23 mouse cellular contexts compared by ENCODE assay signal in the genomic region with DNA sequence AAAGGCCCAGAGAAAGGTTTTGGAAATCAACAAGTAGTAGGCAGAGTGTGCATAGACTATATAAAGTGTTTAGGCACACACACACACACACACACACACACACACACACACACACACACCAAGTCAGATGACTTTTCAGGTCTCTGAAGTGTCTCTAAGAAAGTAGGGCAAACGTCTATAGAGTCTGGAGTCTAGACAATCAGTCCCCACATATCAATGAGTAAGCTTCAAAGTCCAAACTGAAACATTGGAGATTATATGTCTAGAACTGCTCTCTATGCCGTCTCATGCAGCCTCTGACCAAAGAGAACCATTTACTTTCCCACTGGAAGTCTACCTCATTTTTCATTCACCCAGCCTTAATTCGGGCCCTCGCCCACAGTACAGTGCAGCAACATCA. TPM values are rescaled to one million over a fixed set of nuclear protein-coding genes. Genes with fewer than 3 reads are reported as not detected.
"Had no signal": no experiment of that assay in that cellular context is flagged by ENCODE, and none has a peak within 500 bp of the region (broad histone marks: within the 10 kb centered on the region; RNA-seq: fewer than 3 reads in every experiment).

No protein-coding gene starts in this region.

- H3K4me3 ChIP-seq: liver, embryonic 15.5 days; lung, embryonic 15.5 days; midbrain, embryonic 10.5 days; midbrain, embryonic 12.5 days; myocyte; neural tube, embryonic 13.5 days; neural tube, embryonic 15.5 days; stomach, embryonic 15.5 days had no signal

- H3K4me2 ChIP-seq: liver, embryonic 15.5 days; lung, embryonic 15.5 days; midbrain, embryonic 12.5 days; neural tube, embryonic 13.5 days; neural tube, embryonic 15.5 days; stomach, embryonic 15.5 days had no signal

- H3K9me3 ChIP-seq: liver, embryonic 15.5 days; lung, embryonic 15.5 days; midbrain, embryonic 10.5 days; midbrain, embryonic 12.5 days; neural tube, embryonic 13.5 days; neural tube, embryonic 15.5 days; stomach, embryonic 15.5 days had no signal

- H3K9ac ChIP-seq: liver, embryonic 15.5 days; liver, postnatal 0 days; lung, embryonic 15.5 days; midbrain, embryonic 12.5 days; neural tube, embryonic 13.5 days; neural tube, embryonic 15.5 days; stomach, embryonic 15.5 days had no signal

- H3K27me3 ChIP-seq: liver, embryonic 15.5 days; lung, embryonic 15.5 days; midbrain, embryonic 12.5 days; neural tube, embryonic 13.5 days; neural tube, embryonic 15.5 days; stomach, embryonic 15.5 days had no signal

- H3K4me1 ChIP-seq: liver, embryonic 15.5 days; midbrain, embryonic 10.5 days; midbrain, embryonic 12.5 days; neural tube, embryonic 13.5 days; neural tube, embryonic 15.5 days; stomach, embryonic 15.5 days had no signal

- H3K27ac ChIP-seq: liver, embryonic 15.5 days; lung, embryonic 15.5 days; midbrain, embryonic 10.5 days; midbrain, embryonic 12.5 days; neural tube, embryonic 13.5 days; neural tube, embryonic 15.5 days; stomach, embryonic 15.5 days had no signal

- H3K36me3 ChIP-seq: liver, embryonic 15.5 days; lung, embryonic 15.5 days; midbrain, embryonic 10.5 days; midbrain, embryonic 12.5 days; neural tube, embryonic 13.5 days; neural tube, embryonic 15.5 days; stomach, embryonic 15.5 days had no signal

- ATAC-seq: liver, postnatal 0 days; midbrain, embryonic 16.5 days had no signal

- DNase-seq: liver, postnatal 0 days; lung, adult 2 months; lung, postnatal 10 days; lung, postnatal 4 days; midbrain, embryonic 14.5 days; right cerebral cortex, postnatal 14 days; thymus, adult 18-20 months; thymus, postnatal 14 days; thymus, postnatal 36 days had no signal

RNA-seq across cellular contexts. Expression of gene Tas2r144, which starts 9.9 kb away (rescaled TPM):
- total RNA-seq: megakaryocyte, adult 5-6 weeks; megakaryocyte-erythroid progenitor cell, adult 5-6 weeks had no signal
- polyA plus RNA-seq: liver, embryonic 15.5 days; liver, postnatal 0 days; lung, adult 2 months; lung, embryonic 15.5 days; midbrain, embryonic 10.5 days; midbrain, embryonic 12.5 days; midbrain, embryonic 14.5 days; midbrain, embryonic 16.5 days; myocyte; neural tube, embryonic 11.5 days; neural tube, embryonic 13.5 days; neural tube, embryonic 15.5 days; spleen, adult 2 months; stomach, embryonic 15.5 days; thymus, postnatal 0 days had no signal

RNA-seq across cellular contexts. Expression of gene Tmem139, which starts 36.7 kb away (rescaled TPM):
- total RNA-seq: megakaryocyte, adult 5-6 weeks; megakaryocyte-erythroid progenitor cell, adult 5-6 weeks had no signal
- polyA plus RNA-seq: liver, postnatal 0 days; midbrain, embryonic 16.5 days; myocyte; spleen, adult 2 months had no signal
